Mouse (Mus musculus) lung, embryonic 14.5 days (tissue): ENCODE measurements at regions not wholly inside any gene's neighbourhood (a gene's known extent, or its start where the extent isn't known, plus 50 kb on each side); places are given as distances from the start of the nearest gene placed in this dataset.

ENCODE experiments used
- ATAC-seq: fragments of 200-750 bp; cut with Nextera tagmentation; 2 replicates; pipeline ENCODE4 v1.8.0; 2017; ENCODE audit warnings: mild to moderate bottlenecking, moderate TSS enrichment, moderate library complexity; ENCODE audit not compliant: insufficient read depth
- DNase-seq: peaks from one replicate; pipeline ENCODE4 v3.0.0-alpha.2; 2015
- H3K27ac ChIP-seq: fragments of 300-500 bp; sonication (generic); 2 replicates; pipeline ENCODE4 v1.5.1; 2014; ENCODE audit warnings: low read depth, mild to moderate bottlenecking, moderate library complexity
- H3K27me3 ChIP-seq: fragments of 300-500 bp; sonication (generic); 2 replicates; pipeline ENCODE4 v1.6.1; 2014; ENCODE audit warnings: low read length, control low read depth; ENCODE audit not compliant: insufficient read depth
- H3K36me3 ChIP-seq: fragments of 300-500 bp; sonication (generic); 2 replicates; pipeline ENCODE4 v1.6.1; 2014; ENCODE audit warnings: control low read depth; ENCODE audit not compliant: insufficient read depth
- H3K4me1 ChIP-seq: fragments of 300-500 bp; sonication (generic); 2 replicates; pipeline ENCODE4 v1.6.1; 2014; ENCODE audit warnings: antibody characterized with exemption, control low read depth; ENCODE audit not compliant: insufficient read depth
- H3K4me2 ChIP-seq: fragments of 300-500 bp; sonication (generic); 2 replicates; pipeline ENCODE4 v1.6.1; 2014; ENCODE audit warnings: mild to moderate bottlenecking
- H3K4me3 ChIP-seq: fragments of 300-500 bp; sonication (generic); 2 replicates; pipeline ENCODE4 v1.5.1; 2014; ENCODE audit warnings: low read depth, low read length
- H3K9ac ChIP-seq: fragments of 300-500 bp; sonication (generic); 2 replicates; pipeline ENCODE4 v1.6.1; 2014
- H3K9me3 ChIP-seq: fragments of 300-500 bp; sonication (generic); 2 replicates; pipeline ENCODE4 v1.6.1; 2016; ENCODE audit warnings: low read depth, low read length, control low read depth
- CTCF ChIP-seq: IDR thresholded peaks from 2 replicates; pipeline ENCODE4 v1.5.1; 2016; ENCODE audit warnings: antibody characterized with exemption, low read depth
- WGBS: fragments of 180-500 bp; shearing (Covaris S2); extraction: QIAGEN DNeasy Blood & Tissue Kit; methylation state at CpG from one replicate; pipeline ENCODE4 v1.1.7; 2014; 5-methylcytosine and 5-hydroxymethylcytosine counted together

GRCm38 (mm10) chr17:87508582-87509253, 62.0 kb upstream of the Calm2 start:
- Histone ChIP-seq H3K27me3 (no peaks in the 10 kb centered on the region), H3K4me1 (peaks cover 3% of the 10 kb centered on the region; the same call in 1 of the 2 replicates), H3K27ac (no peak overlapping the region), H3K4me2 (no peak overlapping the region), H3K9ac (no peak overlapping the region), H3K4me3 (no peak overlapping the region), H3K9me3 (no peaks in the 10 kb centered on the region), H3K36me3 (no peaks in the 10 kb centered on the region)
- ATAC-seq (no peak), DNase-seq (no peak)
- TF ChIP-seq CTCF, result no peak
- WGBS, result 64% methylated on average over 16 of the region's 16 CpGs

- no peak for TF ChIP-seq CTCF
- Histone ChIP-seq H3K36me3 (no peaks in the 10 kb centered on the region), H3K9ac (no peak overlapping the region), H3K4me2 (no peak overlapping the region), H3K27ac (no peak overlapping the region), H3K27me3 (no peaks in the 10 kb centered on the region), H3K9me3 (no peaks in the 10 kb centered on the region), H3K4me1 (peaks cover 5% of the 10 kb centered on the region; the same call in 1 of the 2 replicates), H3K4me3 (no peak overlapping the region)
- ATAC-seq (no peak), DNase-seq (no peak)
- 64% methylated on average over 9 of the region's 9 CpGs for WGBS
Observed at GRCm38 (mm10) chr17:87512000-87512611, 65.4 kb upstream of the Calm2 start.

- Histone ChIP-seq H3K9me3 (no peaks in the 10 kb centered on the region), H3K4me1 (peaks cover 5% of the 10 kb centered on the region; the same call in 1 of the 2 replicates), H3K4me2 (no peak overlapping the region), H3K27ac (no peak overlapping the region), H3K27me3 (no peaks in the 10 kb centered on the region), H3K36me3 (no peaks in the 10 kb centered on the region), H3K4me3 (no peak overlapping the region), H3K9ac (no peak overlapping the region)
- 21% methylated on average over 11 of the region's 11 CpGs for WGBS
- TF ChIP-seq CTCF, result no peak
- ATAC-seq (peak; percentile 50; the same call in 1 of the 2 replicates), DNase-seq (no peak)
Observed at GRCm38 (mm10) chr17:87513822-87514221, 67.1 kb upstream of the Calm2 start.

DNA sequence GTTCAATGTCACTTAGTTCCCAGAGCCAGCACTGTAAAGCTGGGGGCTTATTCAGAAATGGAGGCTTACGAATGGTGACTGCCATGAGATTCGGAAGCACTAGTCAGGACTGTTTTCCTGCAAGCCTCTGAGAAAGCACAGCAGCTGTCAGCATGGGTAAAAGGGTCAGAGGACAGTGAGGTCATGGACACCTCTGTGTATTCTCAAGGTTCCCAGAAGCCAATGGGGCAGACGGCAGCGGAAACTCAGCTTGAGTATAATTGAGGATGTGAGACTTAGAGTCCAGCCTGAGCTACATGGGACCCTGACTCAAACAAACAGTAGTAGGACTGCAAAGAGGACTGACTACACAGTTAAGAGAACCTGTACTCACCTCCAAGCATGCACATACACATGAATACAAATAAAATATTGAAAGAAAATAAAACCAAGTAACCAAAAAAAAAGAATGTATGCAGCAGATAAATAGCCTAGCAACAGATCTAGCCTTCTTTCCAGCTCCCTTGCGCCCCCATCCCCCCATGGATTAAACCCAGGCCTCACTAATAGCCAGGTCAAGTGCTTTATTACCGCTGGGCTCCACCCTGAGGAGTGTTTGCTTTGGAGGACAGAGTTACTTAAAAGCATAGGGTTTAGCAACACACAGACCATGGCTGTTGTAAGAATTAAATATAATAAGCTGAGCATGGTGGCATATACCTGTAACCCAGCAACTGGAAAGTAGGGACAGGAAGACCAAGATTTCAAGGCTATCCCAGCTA, 67.8 kb upstream of the Calm2 start:
- no peak overlapping the region for H3K4me2 ChIP-seq
- peaks cover 5% of the 10 kb centered on the region; the same call in 1 of the 2 replicates for H3K4me1 ChIP-seq
- no peaks in the 10 kb centered on the region for H3K36me3 ChIP-seq
- ATAC-seq, result no peak
- no peak overlapping the region for H3K4me3 ChIP-seq
- H3K9ac ChIP-seq, result no peak overlapping the region
- 58% methylated on average over 6 of the region's 6 CpGs for WGBS
- H3K27me3 ChIP-seq, result no peaks in the 10 kb centered on the region
- DNase-seq, result no peak
- TF ChIP-seq CTCF, result no peak
- no peaks in the 10 kb centered on the region for H3K9me3 ChIP-seq
- no peak overlapping the region for H3K27ac ChIP-seq

GRCm38 (mm10) chr17:87517258-87517657, 70.5 kb upstream of the Calm2 start:
- H3K9ac ChIP-seq, result no peak overlapping the region
- ATAC-seq (no peak), DNase-seq (no peak)
- WGBS, result 35% methylated on average over 9 of the region's 9 CpGs
- no peak overlapping the region for H3K4me3 ChIP-seq
- H3K27me3 ChIP-seq, result no peaks in the 10 kb centered on the region
- H3K4me1 ChIP-seq, result peaks cover 14% of the 10 kb centered on the region
- H3K9me3 ChIP-seq, result no peaks in the 10 kb centered on the region
- no peak overlapping the region for H3K27ac ChIP-seq
- no peak overlapping the region for H3K4me2 ChIP-seq
- no peak for TF ChIP-seq CTCF
- H3K36me3 ChIP-seq, result no peaks in the 10 kb centered on the region

DNA sequence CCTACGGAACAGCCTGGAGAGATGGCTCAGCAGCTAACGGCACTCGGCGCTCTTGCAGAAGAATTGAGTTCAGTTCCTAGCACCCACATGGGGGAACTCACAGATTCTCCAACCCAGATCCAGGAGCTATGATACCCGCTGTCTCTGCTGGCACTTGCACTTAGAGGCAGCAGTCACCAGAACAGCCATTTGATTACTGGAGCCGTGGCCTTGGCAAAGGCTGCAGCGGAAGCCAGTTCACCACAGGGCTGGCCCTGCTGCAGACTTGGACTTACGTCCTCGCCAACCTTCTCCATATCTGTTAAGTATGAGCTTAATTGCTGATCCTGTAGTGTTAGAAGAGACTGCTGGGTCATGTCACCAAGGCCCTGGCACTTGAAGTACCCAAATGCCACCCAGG, 72.7 kb upstream of the Calm2 start:
- H3K4me3 ChIP-seq, result no peak overlapping the region
- peaks cover 24% of the 10 kb centered on the region for H3K4me1 ChIP-seq
- no peaks in the 10 kb centered on the region for H3K36me3 ChIP-seq
- H3K27me3 ChIP-seq, result no peaks in the 10 kb centered on the region
- no peak overlapping the region for H3K9ac ChIP-seq
- TF ChIP-seq CTCF, result no peak
- ATAC-seq, result no peak
- H3K27ac ChIP-seq, result no peak overlapping the region
- no peak overlapping the region for H3K4me2 ChIP-seq
- no peaks in the 10 kb centered on the region for H3K9me3 ChIP-seq
- DNase-seq, result no peak
- 88% methylated on average over 9 of the region's 9 CpGs for WGBS

DNA sequence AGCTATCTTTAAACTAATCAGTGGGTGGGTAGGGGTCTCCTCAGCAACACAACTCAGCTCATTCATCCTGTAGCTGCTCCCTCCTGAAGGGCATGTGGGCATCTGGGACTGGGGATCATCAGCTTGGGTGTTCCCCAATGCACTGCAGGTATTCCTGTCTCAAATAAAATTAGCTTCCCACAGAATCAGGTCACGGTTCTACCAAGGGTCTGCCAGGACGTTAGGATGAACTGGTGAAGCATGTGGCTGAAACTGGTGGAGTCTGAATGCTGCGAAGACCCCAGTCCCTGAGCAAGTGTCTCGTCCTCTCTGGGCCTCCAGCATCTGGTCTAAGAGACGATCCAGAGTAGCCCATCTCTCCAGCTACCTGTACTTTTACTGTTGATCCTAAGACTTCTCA, 74.1 kb upstream of the Calm2 start:
- Histone ChIP-seq H3K9me3 (no peaks in the 10 kb centered on the region), H3K4me2 (no peak overlapping the region), H3K36me3 (no peaks in the 10 kb centered on the region), H3K27ac (no peak overlapping the region), H3K9ac (no peak overlapping the region), H3K27me3 (no peaks in the 10 kb centered on the region), H3K4me3 (no peak overlapping the region), H3K4me1 (peaks cover 24% of the 10 kb centered on the region)
- TF ChIP-seq CTCF, result no peak
- DNase-seq, result no peak
- WGBS, result 87% methylated on average over 5 of the region's 5 CpGs
- ATAC-seq, result no peak
